Mouse (Mus musculus) heart, adult 2 months (tissue): Measurements from ENCODE around the gene Lpar1. TPM values are rescaled to one million over a fixed set of nuclear protein-coding genes. Genes with fewer than 3 reads are reported as not detected.

Experiments used
- DNase-seq, 2 experiments: peaks; one replicate each; pipeline ENCODE4 v3.0.0; 2021
- H3K27ac ChIP-seq: fragments of 200-600 bp; 2 replicates; pipeline ENCODE4 v1.8.1; 2022
- H3K27me3 ChIP-seq: fragments of 200-500 bp; 2 replicates; pipeline ENCODE4 v1.6.1; 2012; ENCODE audit warnings: mild to moderate bottlenecking, low read length, inconsistent platforms, mixed read lengths; ENCODE audit not compliant: control insufficient read depth, insufficient read depth
- H3K36me3 ChIP-seq: fragments of 200-500 bp; 2 replicates; pipeline ENCODE4 v1.6.1; 2012; ENCODE audit warnings: low read length, inconsistent platforms; ENCODE audit not compliant: control insufficient read depth, insufficient read depth
- H3K4me1 ChIP-seq: fragments of 200-500 bp; 2 replicates; pipeline ENCODE4 v1.6.1; 2011; ENCODE audit warnings: low read length; ENCODE audit not compliant: control insufficient read depth, insufficient read depth
- H3K4me3 ChIP-seq: fragments of 200-600 bp; 2 replicates; pipeline ENCODE4 v1.8.1; 2022
- H3K79me2 ChIP-seq: fragments of 200-500 bp; replicated peaks from 2 replicates; pipeline ENCODE4 v1.6.1; 2012; ENCODE audit warnings: mild to moderate bottlenecking, inconsistent platforms, low read length, moderate library complexity, mixed read lengths; ENCODE audit not compliant: control insufficient read depth, insufficient read depth
- H3K9ac ChIP-seq: fragments of 200-500 bp; 2 replicates; pipeline ENCODE4 v1.6.1; 2012; ENCODE audit warnings: low read depth, mild to moderate bottlenecking, control low read depth, inconsistent platforms, low read length, mixed read lengths
- CTCF ChIP-seq: fragments of 200-600 bp; IDR thresholded peaks from 2 replicates; pipeline ENCODE4 v1.8.1; 2022; ENCODE audit warnings: antibody characterized with exemption, mild to moderate bottlenecking, moderate library complexity
- EP300 ChIP-seq: fragments of 200-500 bp; IDR thresholded peaks from 2 replicates; pipeline ENCODE4 v1.6.1; 2011; ENCODE audit warnings: low read depth, low read length, control low read depth; ENCODE audit not compliant: insufficient read depth
- POLR2A ChIP-seq: fragments of 200-500 bp; IDR thresholded peaks from 2 replicates; pipeline ENCODE4 v1.6.1; 2011; ENCODE audit warnings: mild to moderate bottlenecking, low read depth, low read length, control low read depth; ENCODE audit not compliant: insufficient read depth
- WGBS: fragments of 180-500 bp; shearing (Covaris S2); methylation state at CpG from one replicate; pipeline ENCODE4 v1.1.7; 2018; 5-methylcytosine and 5-hydroxymethylcytosine counted together
- intact Hi-C: fragments of 180-260 bp; cut with DNase I; formaldehyde crosslinking; loops from one replicate; pipeline ENCODE4 v1.15.1; 2025
- polyA plus RNA-seq: library from polyadenylated mRNA; depleted of rRNA; stranded (reverse); fragments of >200 nt; gene quantifications from 2 replicates; pipeline ENCODE4 v1.2.3, GENCODE M21; 2012
- total RNA-seq, 2 experiments: library from RNA; stranded (reverse); gene quantifications; 2 replicates each; pipeline ENCODE4 v1.2.3; 2021

Lpar1 gene
- total and polyA plus RNA-seq, 3 experiments: 8.0 to 15.8 (median 10.7) TPM

DNA sequence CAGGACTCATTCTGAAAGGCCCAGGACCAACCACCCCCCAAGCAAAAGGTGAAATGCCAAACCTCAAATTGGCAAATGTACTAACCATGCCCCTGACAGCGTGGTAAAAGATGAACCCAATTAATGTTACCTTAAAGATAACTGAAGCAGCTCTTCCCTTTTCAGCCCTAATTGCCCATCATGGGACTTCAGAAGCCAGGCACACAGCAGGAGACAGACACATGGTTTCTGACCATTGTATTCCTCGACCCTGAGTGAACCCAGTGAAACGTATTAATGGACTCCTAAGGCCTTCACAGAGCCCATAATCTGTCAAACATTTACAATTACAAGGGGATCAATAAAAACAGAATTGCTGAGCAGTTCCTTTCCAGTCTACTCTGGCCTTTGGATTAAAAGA, 20.2 kb downstream of the Lpar1 start:
- H3K27ac ChIP-seq: no peak overlapping the region
- intact Hi-C loops: no loop called here
- 75% methylated on average over 3 of the region's 3 CpGs for WGBS

GRCm38 (mm10) chr4:58532326-58532725, 21.4 kb downstream of the Lpar1 start:
- intact Hi-C loops: no loop called here
- Histone ChIP-seq H3K27ac (no peak overlapping the region), H3K4me1 (peaks cover 3% of the 10 kb centered on the region), H3K4me3 (no peak overlapping the region), H3K9ac (no peak overlapping the region), H3K27me3 (no peaks in the 10 kb centered on the region), H3K79me2 (no peaks in the 10 kb centered on the region), H3K36me3 (no peaks in the 10 kb centered on the region)
- WGBS: 83% methylated on average over 3 of the region's 3 CpGs
- no peak for DNase-seq
- TF ChIP-seq CTCF: no peak
- TF ChIP-seq POLR2A: no peak
- no peak for TF ChIP-seq EP300

More for the DNA sequence above, 20.2 kb downstream of the Lpar1 start:
- H3K4me3 ChIP-seq: no peak overlapping the region
- H3K27me3 ChIP-seq: no peaks in the 10 kb centered on the region
- H3K4me1 ChIP-seq: peaks cover 3% of the 10 kb centered on the region
- no peaks in the 10 kb centered on the region for H3K36me3 ChIP-seq
- TF ChIP-seq CTCF (no peak), EP300 (no peak)
- no peak overlapping the region for H3K9ac ChIP-seq
- no peaks in the 10 kb centered on the region for H3K79me2 ChIP-seq
- DNase-seq: no peak

DNA sequence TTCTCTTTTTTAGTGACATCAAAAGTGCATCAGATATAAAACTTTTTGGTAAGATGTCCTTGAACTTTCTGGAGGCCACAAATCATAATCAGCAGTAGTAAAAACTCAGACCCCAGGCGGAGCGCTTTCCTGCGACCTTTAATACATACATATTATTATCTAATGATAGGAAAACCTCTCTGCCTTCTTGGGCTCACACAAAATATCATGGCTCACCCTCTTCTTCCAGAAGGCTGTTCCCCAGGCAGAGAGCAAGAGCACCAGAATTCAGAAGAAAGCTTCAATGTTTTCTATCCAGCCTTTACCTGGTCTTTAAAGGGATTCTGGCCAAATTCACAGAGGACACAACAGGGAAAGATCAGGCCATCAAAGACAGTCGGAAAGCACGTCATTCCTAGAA, 23.0 kb downstream of the Lpar1 start:
- intact Hi-C loops: no loop called here
- TF ChIP-seq EP300 (no peak), POLR2A (no peak), CTCF (no peak)
- 88% methylated on average over 5 of the region's 5 CpGs for WGBS
- no peak overlapping the region for H3K27ac ChIP-seq
- H3K79me2 ChIP-seq: no peaks in the 10 kb centered on the region
- peaks cover 3% of the 10 kb centered on the region for H3K4me1 ChIP-seq
- H3K27me3 ChIP-seq: no peaks in the 10 kb centered on the region
- H3K36me3 ChIP-seq: no peaks in the 10 kb centered on the region
- DNase-seq: no peak
- no peak overlapping the region for H3K9ac ChIP-seq
- H3K4me3 ChIP-seq: no peak overlapping the region

DNA sequence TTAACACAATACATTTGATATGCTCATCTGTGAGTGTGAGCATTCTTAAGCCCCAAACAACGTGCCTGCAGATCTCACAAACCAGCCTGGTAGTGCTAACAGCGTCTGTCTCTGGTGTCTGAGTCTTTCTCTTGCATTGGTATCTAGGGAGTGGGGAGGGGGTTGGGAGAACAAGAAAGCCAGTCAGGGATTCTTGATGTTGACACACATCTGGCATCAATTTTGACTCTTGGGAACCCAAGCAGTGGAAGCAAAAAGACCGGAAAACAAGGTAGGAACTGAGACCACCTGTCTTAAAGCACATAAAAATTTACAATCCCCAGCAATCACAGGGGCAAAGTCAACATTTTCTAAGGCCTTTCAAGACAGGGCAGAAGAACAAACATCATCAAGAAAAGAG, 23.4 kb downstream of the Lpar1 start:
- no peak overlapping the region for H3K27ac ChIP-seq
- TF ChIP-seq EP300 (no peak), POLR2A (no peak), CTCF (no peak)
- H3K4me3 ChIP-seq: no peak overlapping the region
- no peaks in the 10 kb centered on the region for H3K27me3 ChIP-seq
- 66% methylated on average over 3 of the region's 3 CpGs for WGBS
- intact Hi-C loops: no loop called here
- no peaks in the 10 kb centered on the region for H3K36me3 ChIP-seq
- no peak for DNase-seq
- H3K4me1 ChIP-seq: peaks cover 3% of the 10 kb centered on the region
- H3K9ac ChIP-seq: no peak overlapping the region
- H3K79me2 ChIP-seq: no peaks in the 10 kb centered on the region

DNA sequence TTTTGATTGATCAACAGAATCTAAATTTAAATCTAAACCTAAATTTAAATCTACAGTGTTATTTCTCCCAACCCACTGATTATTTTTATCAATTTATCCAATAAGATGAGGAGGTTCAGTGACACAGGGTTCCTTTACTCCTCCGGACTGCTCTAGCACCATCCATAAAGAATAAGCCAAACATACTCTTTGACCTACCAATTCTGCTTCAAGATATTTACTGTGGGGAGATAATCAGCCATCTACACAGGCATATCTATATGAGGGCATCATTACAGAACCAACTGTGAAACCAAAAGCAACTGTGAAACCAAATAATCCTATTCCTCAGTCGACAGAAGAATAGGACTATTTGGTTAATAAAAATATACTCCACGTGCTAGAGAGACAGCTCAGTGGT, 25.8 kb downstream of the Lpar1 start:
- TF ChIP-seq CTCF: no peak
- no peak for TF ChIP-seq POLR2A
- TF ChIP-seq EP300: no peak
- no peak for DNase-seq
- no peaks in the 10 kb centered on the region for H3K36me3 ChIP-seq
- H3K27me3 ChIP-seq: no peaks in the 10 kb centered on the region
- H3K4me1 ChIP-seq: no peaks in the 10 kb centered on the region; the same call in 1 of the 2 replicates
- H3K9ac ChIP-seq: no peak overlapping the region
- no peaks in the 10 kb centered on the region for H3K79me2 ChIP-seq
- intact Hi-C loops: no loop called here
- WGBS: 84% methylated on average over 3 of the region's 3 CpGs
- H3K4me3 ChIP-seq: no peak overlapping the region
- no peak overlapping the region for H3K27ac ChIP-seq

DNA sequence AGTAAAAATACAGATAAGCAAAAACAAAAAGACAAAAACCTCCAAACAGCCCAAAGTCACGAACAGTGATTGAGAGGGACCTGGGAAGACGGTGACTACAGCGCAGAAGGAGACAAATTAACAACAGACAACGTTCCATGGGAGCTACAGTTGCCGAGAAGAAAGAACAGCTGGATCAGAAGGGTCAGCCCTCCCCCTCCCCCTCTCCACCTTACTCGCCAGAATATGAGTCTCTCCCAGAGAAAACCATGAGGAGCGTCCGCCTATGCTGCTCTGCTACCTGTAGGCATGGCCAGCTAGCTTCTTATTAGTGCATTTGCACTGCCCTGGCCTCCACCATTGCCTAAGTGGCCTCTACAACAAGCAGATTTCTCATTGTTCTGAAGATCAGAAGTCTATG, 32.6 kb downstream of the Lpar1 start:
- Histone ChIP-seq H3K4me1 (no peaks in the 10 kb centered on the region), H3K9ac (no peak overlapping the region), H3K27me3 (no peaks in the 10 kb centered on the region), H3K36me3 (no peaks in the 10 kb centered on the region), H3K4me3 (no peak overlapping the region), H3K79me2 (no peaks in the 10 kb centered on the region), H3K27ac (no peak overlapping the region)
- no peak for DNase-seq
- 66% methylated on average over 8 of the region's 8 CpGs for WGBS
- intact Hi-C loops: no loop called here
- TF ChIP-seq CTCF (no peak), POLR2A (no peak), EP300 (no peak)

DNA sequence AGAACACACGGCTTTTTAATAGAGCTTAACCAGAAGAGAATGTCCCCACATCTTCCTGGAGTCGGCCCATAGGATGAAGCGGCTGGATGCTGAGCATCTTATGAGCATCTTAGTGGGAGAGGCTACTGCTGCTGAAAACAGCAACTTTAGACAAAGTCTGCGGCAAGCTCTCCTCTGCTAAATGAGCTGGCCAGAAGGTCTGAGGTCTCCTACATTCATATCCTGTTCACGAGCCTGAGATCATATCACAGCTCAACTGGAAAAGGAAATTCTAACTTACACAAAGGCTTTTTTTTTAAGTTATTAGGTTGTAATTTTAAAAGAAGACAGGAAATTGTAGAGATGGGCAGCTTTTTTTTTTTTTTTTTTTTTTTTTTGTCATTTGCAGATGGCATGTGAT, 33.2 kb downstream of the Lpar1 start:
- intact Hi-C loops: no loop called here
- H3K79me2 ChIP-seq: no peaks in the 10 kb centered on the region
- no peaks in the 10 kb centered on the region for H3K36me3 ChIP-seq
- no peaks in the 10 kb centered on the region for H3K27me3 ChIP-seq
- H3K9ac ChIP-seq: no peak overlapping the region
- H3K4me1 ChIP-seq: no peaks in the 10 kb centered on the region
- H3K4me3 ChIP-seq: no peak overlapping the region
- no peak overlapping the region for H3K27ac ChIP-seq
- WGBS: 57% methylated on average over 5 of the region's 5 CpGs
- no peak for DNase-seq
- no peak for TF ChIP-seq POLR2A
- TF ChIP-seq EP300: no peak
- TF ChIP-seq CTCF: no peak
